Mouse (Mus musculus) cerebellum, adult 9-11 months (tissue): ENCODE results near the gene Vegfd.
A peak's percentile ranks its signal among the peaks of the same experiment; 100 is the strongest.

ENCODE experiments used
- DNase-seq: peaks from one replicate; pipeline ENCODE4 v3.0.0; 2022

Vegfd gene

GRCm38 (mm10) chrX:164420518-164420917, 47.3 kb downstream of the Vegfd start:
- no peak for DNase-seq

DNA sequence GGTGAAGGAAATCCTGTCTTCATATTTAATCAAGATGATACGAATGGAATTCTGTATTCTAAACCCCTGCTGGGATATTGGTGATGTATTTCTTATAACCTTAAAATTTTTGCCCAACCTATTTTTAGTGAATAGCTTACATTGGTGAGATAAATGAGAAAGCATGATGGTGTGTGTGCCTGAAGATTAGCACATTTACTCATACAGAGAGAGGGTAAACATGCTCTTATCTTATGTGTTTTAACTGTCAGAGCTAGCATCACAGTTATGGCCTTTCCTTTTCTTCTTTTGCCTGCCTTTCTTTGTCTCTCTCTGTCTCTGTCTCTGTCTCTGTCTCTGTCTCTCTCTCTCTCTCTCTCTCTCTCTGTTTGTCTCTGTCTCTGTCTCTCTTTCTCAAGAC, 51.6 kb downstream of the Vegfd start:
- no peak for DNase-seq

- DNase-seq: no peak
These were observed 54.1 kb downstream of the Vegfd start for GRCm38 (mm10) chrX:164427295-164427694.

GRCm38 (mm10) chrX:164428224-164428623, 55.0 kb downstream of the Vegfd start:
- DNase-seq: no peak

DNA sequence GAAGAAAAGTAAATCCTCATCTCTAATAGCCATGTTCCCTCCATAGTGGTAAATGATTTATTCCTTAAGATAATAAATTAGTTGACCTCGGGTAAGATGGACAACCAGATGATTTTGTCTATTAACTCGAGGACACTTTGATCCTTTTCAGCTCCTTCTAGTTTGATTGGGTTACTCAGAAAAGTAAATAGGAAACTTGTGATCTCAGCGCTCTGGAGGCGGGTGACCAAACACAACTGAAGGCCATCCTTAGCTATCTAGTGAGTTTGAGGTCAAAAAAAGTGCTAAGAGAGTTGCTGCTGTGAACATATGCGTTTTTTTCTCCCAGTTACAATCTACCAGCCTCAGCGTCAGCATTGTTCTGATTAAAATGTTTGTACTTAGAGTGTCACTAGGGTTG, 57.4 kb downstream of the Vegfd start:
- no peak for DNase-seq

GRCm38 (mm10) chrX:164431133-164431532, 58.0 kb downstream of the Vegfd start:
- no peak for DNase-seq

GRCm38 (mm10) chrX:164431541-164431940, 58.4 kb downstream of the Vegfd start:
- DNase-seq: no peak

- DNase-seq: no peak
These were observed 59.5 kb downstream of the Vegfd start for GRCm38 (mm10) chrX:164432682-164433081.

DNA sequence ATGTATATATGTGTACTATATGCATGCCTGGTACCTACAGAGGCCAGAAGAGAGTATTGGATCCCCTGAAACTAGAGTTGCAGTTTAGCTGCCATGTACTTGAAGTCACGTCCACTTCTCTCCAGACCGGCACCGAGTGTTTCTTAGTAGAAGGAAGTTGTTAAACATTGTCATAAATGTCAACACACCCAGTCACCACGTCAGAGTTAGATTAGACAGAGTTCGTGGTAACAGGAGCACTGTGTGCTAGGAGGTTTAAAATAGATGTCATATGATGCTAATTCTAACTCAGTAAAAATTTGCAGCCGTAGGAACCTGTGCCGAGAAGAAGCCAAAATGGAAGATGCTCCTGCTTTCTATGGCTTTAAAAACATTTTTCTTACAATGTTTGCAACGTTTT, 63.5 kb downstream of the Vegfd start, which contains the start of gene Asb11:
Gene Asb11, plus strand, starts transcription at position 286 of the 400 bp plus-strand sequence.
- DNase-seq: no peak

- DNase-seq: no peak
These were observed 66.3 kb downstream of the Vegfd start for GRCm38 (mm10) chrX:164439462-164439861.

GRCm38 (mm10) chrX:164440140-164440539, 67.0 kb downstream of the Vegfd start:
- no peak for DNase-seq

- DNase-seq: no peak
These were observed 67.5 kb downstream of the Vegfd start for GRCm38 (mm10) chrX:164440703-164441102.

DNA sequence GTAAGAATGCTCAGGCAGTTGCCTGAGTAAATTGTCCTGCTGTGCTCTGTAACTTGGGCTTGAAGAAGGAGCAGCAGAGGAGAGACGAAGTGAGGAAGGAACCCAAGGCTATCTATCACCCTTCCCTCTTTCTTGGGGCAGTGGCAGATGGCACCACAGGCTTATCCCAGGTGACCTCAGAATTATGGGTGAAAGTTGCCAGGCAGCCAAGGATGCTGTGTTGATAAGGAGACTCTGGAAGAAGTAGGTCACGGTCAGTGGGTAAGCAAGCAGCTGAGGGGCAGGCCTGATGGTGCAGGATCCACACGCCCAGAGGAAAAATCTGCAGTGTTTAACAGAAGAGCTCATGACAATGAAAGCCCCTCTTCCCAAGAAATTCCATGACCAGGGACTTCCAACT, 68.1 kb downstream of the Vegfd start:
- no peak for DNase-seq

- no peak for DNase-seq
These were observed 72.4 kb downstream of the Vegfd start for GRCm38 (mm10) chrX:164445601-164446000.

GRCm38 (mm10) chrX:164446106-164446551, 73.0 kb downstream of the Vegfd start:
- no peak for DNase-seq

- no peak for DNase-seq
These were observed 73.9 kb downstream of the Vegfd start for GRCm38 (mm10) chrX:164446835-164447681.

- no peak for DNase-seq
These were observed 74.5 kb downstream of the Vegfd start for GRCm38 (mm10) chrX:164447682-164448071.

DNA sequence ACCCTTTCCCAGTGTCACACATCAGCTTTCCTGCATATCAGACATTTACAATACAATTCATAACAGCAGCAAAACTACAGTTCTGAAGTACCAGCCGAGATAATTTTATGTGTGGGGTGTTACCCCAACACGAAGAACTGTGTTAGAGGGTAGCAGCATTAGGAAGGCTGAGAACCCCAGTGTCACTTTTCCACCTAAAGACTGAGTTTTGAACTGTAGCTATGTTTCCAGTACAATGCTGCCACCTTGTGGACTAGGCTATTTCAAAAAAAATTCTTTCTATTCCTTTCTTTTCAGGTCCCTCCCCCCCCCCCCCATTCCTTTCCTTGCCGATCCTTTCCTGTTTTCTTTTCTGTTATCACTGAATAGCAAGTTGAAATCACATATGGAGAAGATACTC, 76.0 kb downstream of the Vegfd start:
- DNase-seq: peak; percentile 8
